Mouse (Mus musculus): ENCODE results near the gene Ccdc59.

Gene Ccdc59

GRCm38 (mm10) chr10:105840928-105841888, at the start of gene Ccdc59, which contains the start of gene Mettl25:
Gene Ccdc59, plus strand, starts transcription at chr10:105841067.
Gene Mettl25, minus strand, starts transcription at chr10:105841380.
- peak; percentile 86 to 96 for DNase-seq (ENCODE audit: low read depth in 1 of 2, low spot score in 2 of 2)

- no peak for DNase-seq (ENCODE audit: low read depth in 1 of 2, low spot score in 2 of 2)
Observed at GRCm38 (mm10) chr10:105793776-105794552, 46.9 kb upstream of the Ccdc59 start.

DNA sequence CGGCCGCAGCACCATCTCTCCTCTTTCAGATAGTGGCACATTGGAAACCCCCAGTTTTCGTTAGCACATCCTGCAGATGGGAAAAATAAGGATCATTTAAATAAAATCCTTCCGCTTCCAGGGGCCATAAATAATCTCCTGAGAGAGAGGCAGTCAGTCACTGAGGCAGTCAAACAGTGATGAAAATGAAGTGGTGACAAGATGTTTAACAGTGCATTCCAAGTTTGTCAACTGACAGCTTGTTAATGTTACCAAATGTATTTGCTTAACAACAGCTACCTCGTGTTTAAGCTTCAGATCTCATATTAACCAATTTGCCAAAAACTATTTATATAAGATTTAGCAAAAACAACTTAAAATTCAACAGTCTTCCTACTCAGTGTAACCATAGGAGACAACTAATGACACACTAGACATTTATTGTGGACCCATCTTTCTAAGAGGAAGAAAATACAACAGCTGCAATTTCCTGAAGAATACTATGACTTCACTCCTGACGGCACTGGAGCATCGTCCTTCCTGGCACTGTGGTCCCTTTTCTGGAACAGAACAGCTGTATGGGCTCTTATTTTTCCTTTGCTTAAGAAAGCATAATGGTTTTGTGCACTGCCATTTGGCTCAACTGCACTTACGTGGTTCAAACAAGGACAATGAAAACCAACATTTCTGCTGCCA, 43.5 kb upstream of the Ccdc59 start:
- no peak for DNase-seq (ENCODE audit: low read depth in 1 of 2, low spot score in 2 of 2)

GRCm38 (mm10) chr10:105801147-105801546, 39.7 kb upstream of the Ccdc59 start:
- DNase-seq (ENCODE audit: low read depth in 1 of 2, low spot score in 2 of 2) = no peak

GRCm38 (mm10) chr10:105802132-105802531, 38.7 kb upstream of the Ccdc59 start:
- DNase-seq (ENCODE audit: low read depth in 1 of 2, low spot score in 2 of 2) = no peak

GRCm38 (mm10) chr10:105803461-105803860, 37.4 kb upstream of the Ccdc59 start:
- no peak for DNase-seq (ENCODE audit: low read depth in 1 of 2, low spot score in 2 of 2)

GRCm38 (mm10) chr10:105806259-105807010, 34.4 kb upstream of the Ccdc59 start:
- no peak for DNase-seq (ENCODE audit: low read depth in 1 of 2, low spot score in 2 of 2)

DNA sequence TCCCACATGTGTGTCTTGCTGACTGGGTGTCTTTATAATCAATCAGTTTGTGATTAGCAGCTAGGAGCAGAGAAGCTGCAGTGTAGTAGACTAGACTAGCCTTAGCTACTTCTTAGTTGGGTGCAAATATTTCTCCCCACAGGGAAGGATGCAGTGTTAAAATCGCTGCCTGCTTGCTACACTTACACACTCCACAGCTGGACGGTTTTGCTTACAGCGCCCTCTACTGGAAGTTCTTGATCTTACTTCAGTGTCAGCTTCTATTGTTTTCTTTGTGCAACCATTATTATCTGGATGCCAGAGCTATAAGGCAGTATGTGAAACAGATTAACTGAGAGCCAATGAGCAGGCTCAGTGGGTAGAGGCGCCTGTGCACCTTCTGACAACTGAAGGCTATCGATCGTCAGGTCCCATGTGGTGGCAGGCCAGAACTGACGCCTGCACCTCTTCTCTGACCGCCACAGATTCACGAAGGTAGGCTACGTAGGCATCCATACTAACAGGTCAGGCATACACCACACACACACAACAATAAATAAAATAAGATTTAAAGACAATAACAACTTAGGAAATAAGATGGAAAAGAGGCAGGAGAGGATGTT, 6.1 kb upstream of the Ccdc59 start:
- no peak for DNase-seq (ENCODE audit: low read depth in 1 of 2, low spot score in 2 of 2)

- no peak for DNase-seq (ENCODE audit: low read depth in 1 of 2, low spot score in 2 of 2)
Observed at GRCm38 (mm10) chr10:105842574-105842973, 1.7 kb downstream of the Ccdc59 start.

DNA sequence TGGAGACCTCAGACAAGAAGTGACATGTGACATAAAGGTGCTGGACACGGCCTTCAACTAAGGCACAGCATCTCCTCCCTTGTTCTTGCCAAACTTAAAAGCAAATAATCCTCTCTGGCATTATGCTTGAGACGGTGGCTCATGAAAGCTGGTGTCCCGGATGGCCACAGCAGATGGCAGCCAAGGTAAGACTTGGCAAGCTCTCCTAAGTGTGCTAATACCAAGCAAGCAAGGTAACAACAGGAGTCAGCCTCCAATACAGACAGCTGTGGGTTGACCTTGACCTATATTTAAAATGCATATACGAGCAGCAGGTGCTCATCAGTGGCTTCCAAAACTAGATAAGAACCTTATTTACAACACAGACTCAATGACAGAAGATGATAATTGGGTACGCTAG, 9.4 kb downstream of the Ccdc59 start:
- DNase-seq (ENCODE audit: low read depth in 1 of 2, low spot score in 2 of 2) = no peak

DNA sequence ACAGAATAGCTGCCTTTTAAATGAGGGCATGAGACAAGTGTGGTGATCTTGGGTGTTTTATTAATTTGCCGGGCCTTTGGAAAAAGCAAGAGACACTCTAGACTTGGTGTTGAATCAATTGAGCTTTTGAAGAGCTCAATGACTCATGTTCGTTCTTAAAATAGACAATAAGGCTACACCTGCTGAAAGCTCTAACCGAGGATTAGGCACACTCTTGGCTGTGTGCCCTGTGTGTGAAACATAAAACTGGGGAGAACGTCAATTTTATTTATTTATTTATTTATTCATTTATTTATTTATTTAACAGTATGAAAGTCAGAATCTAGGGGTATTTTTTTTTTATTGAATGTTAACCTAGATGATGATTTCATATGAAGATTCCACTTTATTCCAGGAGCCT, 10.3 kb downstream of the Ccdc59 start:
- no peak for DNase-seq (ENCODE audit: low read depth in 1 of 2, low spot score in 2 of 2)

DNA sequence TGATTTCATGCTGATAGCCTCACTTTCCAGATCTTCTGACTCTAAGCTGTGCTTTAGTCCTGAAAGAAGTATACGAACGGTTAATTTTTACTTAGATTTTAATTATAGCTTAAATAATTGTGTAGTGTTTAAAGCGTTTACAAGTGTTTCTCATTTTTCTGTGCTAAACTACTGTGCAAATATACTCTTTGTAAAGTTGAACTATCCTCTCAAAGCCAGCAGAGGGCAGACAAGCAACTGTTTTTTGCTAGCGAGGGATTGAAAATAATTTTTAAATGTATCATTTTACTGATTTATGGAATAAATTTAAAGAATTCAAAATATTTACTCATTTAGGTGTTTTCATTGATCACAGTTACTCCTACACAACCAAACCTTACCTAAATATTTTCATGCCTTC, 26.4 kb downstream of the Ccdc59 start:
- DNase-seq (ENCODE audit: low read depth in 1 of 2, low spot score in 2 of 2) = no peak
